Mouse (Mus musculus): ENCODE data around the gene AC131692.1.

DNA sequence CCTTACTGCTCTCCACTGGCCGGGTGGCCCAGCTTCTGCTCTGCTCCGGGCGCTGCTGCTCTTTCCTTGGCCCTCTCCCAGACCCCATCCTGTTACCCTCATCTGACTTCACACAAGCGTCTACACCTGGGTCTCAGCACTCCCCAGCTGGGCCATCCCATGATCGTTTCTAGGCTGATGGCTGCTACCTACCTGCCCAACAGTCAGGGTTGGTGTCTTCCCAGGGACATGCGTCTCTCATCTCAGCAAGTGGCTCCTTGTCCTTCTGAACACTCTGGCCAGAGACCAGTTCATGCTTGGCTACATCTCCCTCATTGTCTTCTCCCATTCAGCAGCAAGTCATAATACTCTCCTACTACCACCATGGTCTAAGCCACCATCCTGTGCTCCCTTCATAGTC is 45.5 kb downstream of the AC131692.1 start:
- TF ChIP-seq CTCF (IDR thresholded peaks at IDR 0.05; ENCODE audit: borderline replicate concordance, extremely low read depth, insufficient read depth, insufficient read length): no peak
- no peak for TF ChIP-seq POLR2A (IDR thresholded peaks at IDR 0.05; ENCODE audit: borderline replicate concordance, extremely low read depth, insufficient read depth, insufficient read length, poor library complexity, severe bottlenecking)

Data from brain, embryonic 14.5 days (tissue).